Mouse (Mus musculus) adrenal gland, postnatal 14 days (tissue): ENCODE results near the gene Palm. TPM values are rescaled to one million over a fixed set of nuclear protein-coding genes. Genes with fewer than 3 reads are reported as not detected.
"Not testable (repeated sequence)": the region's sequence is repeated elsewhere in the genome, so short reads cannot be mapped to it uniquely, and the experiment has no call there.

ENCODE experiments used
- DNase-seq: peaks from one replicate; pipeline ENCODE4 v3.0.0; 2021; ENCODE audit warnings: mixed read lengths
- long read RNA-seq, 2 experiments: library from polyadenylated mRNA; stranded (forward); transcript quantifications; one replicate each; pipeline ENCODE4 v2.0.0; 2021
- total RNA-seq: library from RNA; stranded (reverse); gene quantifications from 2 replicates; pipeline ENCODE4 v1.2.3, GENCODE M21; 2021

The Palm gene
- 77.9 and 78.3 TPM in 2 replicates for total RNA-seq
- long read RNA-seq, experiment 1, transcript Palm-202 (8 exons, 2,519 nt), result minor isoform, 28 of 110 reads
- long read RNA-seq, experiment 1, transcript Palm-201 (9 exons, 2,651 nt), result major isoform, 48 of 110 reads
- long read RNA-seq, experiment 1, partial matches to known transcripts, result 20 of 110 reads
- long read RNA-seq, experiment 1, other reads (novel, unspliced or antisense), result 13 of 110 reads
- long read RNA-seq, experiment 2, transcript Palm-202 (8 exons, 2,519 nt), result minor isoform, 13 of 83 reads
- long read RNA-seq, experiment 2, transcript Palm-201 (9 exons, 2,651 nt), result major isoform, 35 of 83 reads
- long read RNA-seq, experiment 2, partial matches to known transcripts, result 24 of 83 reads
- long read RNA-seq, experiment 2, other reads (novel, unspliced or antisense), result 11 of 83 reads

- DNase-seq, result peak; percentile 89
Measured at GRCm38 (mm10) chr10:79793051-79793737, at the start of gene Palm. Gene Palm, plus strand, starts transcription at chr10:79793572.

GRCm38 (mm10) chr10:79743650-79744365 is 49.6 kb upstream of the Palm start:
- DNase-seq, result no peak

- no peak for DNase-seq
Measured at GRCm38 (mm10) chr10:79745411-79745810, 48.0 kb upstream of the Palm start.

- peak; percentile 96 for DNase-seq
Measured at GRCm38 (mm10) chr10:79745898-79746773, 47.2 kb upstream of the Palm start, which contains the start of gene Polrmt. Gene Polrmt, minus strand, starts transcription at chr10:79746581.

- DNase-seq, result no peak
Measured at GRCm38 (mm10) chr10:79746774-79747151, 46.6 kb upstream of the Palm start.

GRCm38 (mm10) chr10:79748496-79748895 is 44.9 kb upstream of the Palm start:
- DNase-seq, result no peak

GRCm38 (mm10) chr10:79754856-79755516 is 38.4 kb upstream of the Palm start, which contains the start of gene Fgf22:
Gene Fgf22, plus strand, starts transcription at chr10:79755076.
- DNase-seq, result peak; percentile 90

GRCm38 (mm10) chr10:79755854-79756253 is 37.5 kb upstream of the Palm start:
- no peak for DNase-seq

- no peak for DNase-seq
Measured at GRCm38 (mm10) chr10:79756660-79757059, 36.7 kb upstream of the Palm start.

GRCm38 (mm10) chr10:79759675-79760074 is 33.7 kb upstream of the Palm start:
- not testable (repeated sequence) for DNase-seq

- DNase-seq, result peak; percentile 54
Measured at GRCm38 (mm10) chr10:79760603-79761143, 32.7 kb upstream of the Palm start.

- no peak for DNase-seq
Measured at GRCm38 (mm10) chr10:79762875-79763274, 30.5 kb upstream of the Palm start.

- no peak for DNase-seq
Measured at GRCm38 (mm10) chr10:79764234-79764633, 29.1 kb upstream of the Palm start.

GRCm38 (mm10) chr10:79765228-79765745 is 28.1 kb upstream of the Palm start:
- no peak for DNase-seq

- DNase-seq, result no peak
Measured at GRCm38 (mm10) chr10:79766001-79766507, 27.3 kb upstream of the Palm start.

- DNase-seq, result peak; percentile 100
Measured at GRCm38 (mm10) chr10:79766508-79767325, 26.7 kb upstream of the Palm start, which contains the start of gene Rnf126. Gene Rnf126, minus strand, starts transcription at chr10:79766952.

- peak; percentile 96 for DNase-seq
Measured at GRCm38 (mm10) chr10:79767372-79768244, 25.8 kb upstream of the Palm start.

- peak; percentile 81 for DNase-seq
Measured at GRCm38 (mm10) chr10:79768400-79768799, 25.0 kb upstream of the Palm start.
